Mouse (Mus musculus) testis, adult 2 months (tissue): ENCODE data around the gene Lsm3.

ENCODE experiments used
- CTCF ChIP-seq: fragments of 200-500 bp; IDR thresholded peaks from 2 replicates; pipeline ENCODE4 v1.5.1; 2012; ENCODE audit warnings: low read depth, mild to moderate bottlenecking, inconsistent platforms, low read length, moderate library complexity; ENCODE audit not compliant: control insufficient read depth, insufficient read depth, insufficient replicate concordance
- POLR2A ChIP-seq: fragments of 200-500 bp; IDR thresholded peaks from 2 replicates; pipeline ENCODE4 v1.6.1; 2012; ENCODE audit warnings: low read depth, mild to moderate bottlenecking, inconsistent platforms, low read length, moderate library complexity; ENCODE audit not compliant: control insufficient read depth

GRCm38 (mm10) chr6:91566407-91566806 is 50.7 kb downstream of the Lsm3 start:
- no peak for TF ChIP-seq POLR2A
- TF ChIP-seq CTCF, result no peak
